Mouse (Mus musculus) adipocyte (in vitro differentiated cells): Measurements from ENCODE around the gene Fam214b.

Experiments
- DNase-seq: peaks from one replicate; pipeline ENCODE4 v3.0.0-alpha.2; 2016; ENCODE audit warnings: low spot score

The Fam214b gene

DNA sequence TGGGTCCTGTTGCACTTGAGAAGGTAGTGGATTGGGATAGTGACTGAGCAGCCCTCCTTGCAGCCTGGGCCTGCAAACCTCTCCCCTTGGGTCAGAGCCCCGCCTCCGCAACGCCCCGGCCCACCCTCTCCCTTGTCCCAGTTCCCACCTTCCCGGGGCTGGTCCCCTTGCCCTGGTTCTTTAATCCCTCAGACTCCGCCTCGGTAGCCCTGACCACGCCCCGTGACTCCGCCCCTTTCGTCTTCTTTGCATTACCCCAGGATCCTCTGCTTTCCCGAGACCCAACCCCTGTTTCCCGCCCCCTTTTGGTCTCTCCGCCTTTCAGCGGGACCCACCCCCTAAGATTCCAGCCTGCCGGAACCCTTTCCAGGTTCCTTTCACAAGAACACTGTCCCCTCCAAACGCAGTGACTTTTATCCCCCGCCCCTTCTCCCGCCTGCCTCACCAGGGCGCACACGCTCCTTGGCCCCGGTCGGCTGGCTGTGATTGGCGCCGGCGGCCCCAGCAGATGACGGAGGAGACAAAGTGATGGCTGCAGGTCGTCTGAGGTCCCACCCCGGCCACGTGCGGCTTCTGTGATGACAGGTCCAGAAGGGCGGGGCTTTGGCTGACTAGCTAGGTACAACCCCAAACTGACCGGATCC, at the start of gene Fam214b:
TSS of gene Fam214b (minus strand) at position 562 of the 644 bp plus-strand sequence.
- peak; percentile 97 for DNase-seq

DNA sequence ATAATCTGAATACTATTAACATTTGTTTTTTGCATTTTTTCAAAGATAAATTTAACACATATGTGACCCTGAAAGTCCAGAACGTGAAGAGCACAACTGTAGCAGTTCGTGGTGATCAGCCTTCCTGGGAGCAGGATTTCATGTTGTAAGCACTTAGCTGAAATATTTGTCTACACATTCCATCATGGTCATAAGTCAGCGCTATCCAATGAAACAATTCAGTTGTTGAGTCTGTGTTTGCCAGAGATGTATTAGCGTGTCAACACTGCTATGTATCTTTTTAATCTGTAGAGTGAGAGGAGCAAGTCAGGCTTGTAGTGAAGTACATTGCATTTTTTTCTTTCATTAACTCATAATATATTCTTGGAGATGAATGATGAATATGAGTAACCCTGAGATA, 45.2 kb upstream of the Fam214b start:
- no peak for DNase-seq

DNA sequence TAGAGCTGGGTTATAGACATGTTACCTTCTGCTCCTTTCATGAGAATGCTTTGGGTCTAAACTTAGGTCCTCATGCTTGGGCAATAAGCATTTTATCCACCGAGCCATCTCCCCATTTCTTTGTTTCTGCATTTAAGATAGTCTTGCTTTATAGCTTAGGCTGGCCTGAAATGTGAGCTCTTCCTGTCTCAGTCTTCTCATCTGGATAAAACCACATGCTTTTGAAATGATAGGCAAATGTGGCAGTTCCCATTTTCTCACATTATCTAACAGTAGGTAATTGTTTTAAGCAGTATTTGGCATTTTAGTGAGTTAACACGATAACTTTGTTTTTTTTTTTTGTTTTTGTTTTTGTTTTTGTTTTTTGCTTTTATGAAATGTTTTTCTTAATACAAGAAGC, 43.9 kb upstream of the Fam214b start:
- DNase-seq, result no peak

DNA sequence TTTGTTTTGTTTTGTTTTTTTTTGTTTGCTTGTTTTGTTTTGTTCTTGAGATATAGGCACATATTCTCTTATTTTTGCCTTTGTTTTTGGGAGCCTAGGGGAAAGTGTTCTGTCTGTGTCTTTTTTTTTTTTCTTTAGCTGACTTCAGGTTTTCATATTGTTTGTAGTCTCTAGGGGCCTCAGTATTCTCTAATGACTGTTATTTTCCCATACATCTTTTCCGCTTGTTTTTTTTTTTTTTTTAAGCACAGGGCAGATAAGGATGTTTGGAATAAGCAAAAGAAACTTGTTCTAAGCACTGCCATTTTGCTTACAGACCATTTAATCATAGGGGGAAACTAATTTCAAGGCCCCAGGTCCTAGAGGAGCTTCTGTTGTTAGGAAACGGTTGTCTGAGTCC, 36.4 kb upstream of the Fam214b start:
- no peak for DNase-seq

DNA sequence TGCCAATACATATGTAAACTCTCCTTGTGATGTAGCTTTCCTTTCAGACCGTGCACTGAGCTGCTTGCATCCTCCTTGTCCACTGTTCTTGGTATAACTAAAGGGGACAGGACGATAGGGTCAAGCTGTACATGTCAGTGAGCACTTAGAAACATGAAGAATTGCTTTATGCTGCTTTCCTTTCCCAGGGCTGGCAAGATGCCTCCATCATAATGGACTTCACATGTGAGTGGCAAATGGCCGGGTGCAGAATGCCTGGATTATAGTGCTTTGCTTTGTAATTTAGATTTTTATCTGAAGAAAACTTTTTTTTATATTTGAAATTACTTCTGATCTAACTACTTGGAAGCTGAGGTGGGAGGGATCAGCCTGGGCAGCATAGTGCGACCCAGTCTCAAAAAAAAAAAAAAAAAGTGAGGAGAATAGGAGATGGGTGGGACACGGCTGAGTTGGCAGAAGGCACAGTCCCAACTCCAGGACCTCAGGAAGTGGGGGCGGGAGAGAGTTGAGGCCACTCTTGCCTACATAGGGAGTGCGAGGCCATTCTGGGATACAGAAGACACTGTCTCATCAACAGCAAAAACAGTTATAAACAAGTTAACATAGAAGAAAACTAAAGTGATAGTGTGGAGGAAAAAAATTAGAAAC, 32.2 kb upstream of the Fam214b start:
- DNase-seq, result peak; percentile 20

DNA sequence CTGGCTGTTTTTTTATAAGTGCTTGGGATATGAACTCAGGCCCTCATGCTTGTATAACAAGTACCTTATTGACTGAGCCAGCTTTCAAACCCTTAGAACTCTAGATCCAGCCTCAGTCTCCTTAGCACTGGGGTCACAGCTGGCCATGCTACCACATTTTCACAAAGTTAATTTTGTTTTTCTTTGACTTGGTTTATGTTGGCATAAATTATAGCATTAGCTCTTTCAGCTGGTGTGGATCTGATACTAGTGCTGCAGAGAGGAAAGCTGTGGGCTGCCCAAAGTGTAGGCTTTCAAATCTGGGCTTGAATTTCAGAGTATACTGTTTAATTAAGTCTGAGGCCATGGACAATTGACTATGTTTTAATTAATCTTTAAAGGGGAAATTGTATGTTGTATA, 28.9 kb upstream of the Fam214b start:
- DNase-seq, result no peak

DNA sequence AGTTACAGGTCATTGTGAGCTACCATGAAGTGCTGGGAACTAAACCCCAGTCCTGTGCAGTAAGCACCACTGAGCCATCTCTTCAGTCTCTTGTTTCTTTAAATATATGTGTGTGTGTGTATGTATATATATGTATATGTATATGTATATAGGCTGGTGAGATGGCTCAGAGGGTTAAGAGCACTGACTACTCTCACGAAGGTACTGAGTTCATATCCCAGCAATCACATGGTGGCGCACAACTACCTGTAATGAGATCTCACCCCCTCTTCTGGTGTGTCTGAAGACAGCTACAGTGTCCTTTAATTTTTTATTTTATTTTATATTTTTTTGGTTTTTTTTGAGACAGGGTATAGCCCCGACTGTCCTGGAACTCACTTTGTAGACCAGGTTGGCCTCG, 19.5 kb upstream of the Fam214b start:
- DNase-seq, result no peak

DNA sequence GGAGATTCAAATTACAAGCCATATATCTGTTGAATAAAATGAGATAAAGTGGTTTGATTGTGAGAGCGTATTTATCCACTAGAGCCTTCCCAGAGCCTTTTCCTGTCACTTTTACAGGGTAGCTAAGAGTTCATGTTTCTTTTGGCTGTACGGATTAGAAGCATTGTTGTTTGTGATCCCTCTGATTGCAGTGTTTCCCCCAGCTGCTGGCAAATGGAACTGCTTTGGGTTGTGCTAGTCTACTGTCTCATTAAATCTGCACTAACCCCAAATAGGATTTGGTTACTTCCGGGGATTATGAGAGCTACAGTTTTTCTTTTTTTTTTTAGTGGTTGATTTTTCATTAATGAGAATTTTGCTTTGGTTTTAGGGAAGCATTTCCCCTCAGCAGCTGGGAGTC, 14.3 kb upstream of the Fam214b start:
- DNase-seq, result no peak

DNA sequence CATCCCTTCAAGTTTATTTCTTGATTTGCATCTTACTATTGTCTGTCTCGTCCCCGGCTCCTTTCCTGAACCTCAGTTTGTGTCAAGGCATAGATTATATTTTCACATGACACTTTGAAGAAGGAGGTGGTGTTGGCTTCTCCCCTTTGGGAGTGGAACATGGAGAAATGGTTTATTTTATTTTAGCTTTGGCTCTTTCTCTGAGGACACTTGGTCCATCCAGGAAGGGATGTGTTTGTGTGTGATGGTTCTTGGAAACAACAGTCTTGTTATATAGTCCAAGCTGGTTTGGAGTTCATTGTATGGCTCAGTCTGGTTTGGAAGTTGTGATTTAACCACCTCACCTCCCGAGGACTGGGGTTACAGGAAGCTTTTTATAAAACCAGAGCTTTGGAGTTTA, 13.7 kb upstream of the Fam214b start:
- no peak for DNase-seq

DNA sequence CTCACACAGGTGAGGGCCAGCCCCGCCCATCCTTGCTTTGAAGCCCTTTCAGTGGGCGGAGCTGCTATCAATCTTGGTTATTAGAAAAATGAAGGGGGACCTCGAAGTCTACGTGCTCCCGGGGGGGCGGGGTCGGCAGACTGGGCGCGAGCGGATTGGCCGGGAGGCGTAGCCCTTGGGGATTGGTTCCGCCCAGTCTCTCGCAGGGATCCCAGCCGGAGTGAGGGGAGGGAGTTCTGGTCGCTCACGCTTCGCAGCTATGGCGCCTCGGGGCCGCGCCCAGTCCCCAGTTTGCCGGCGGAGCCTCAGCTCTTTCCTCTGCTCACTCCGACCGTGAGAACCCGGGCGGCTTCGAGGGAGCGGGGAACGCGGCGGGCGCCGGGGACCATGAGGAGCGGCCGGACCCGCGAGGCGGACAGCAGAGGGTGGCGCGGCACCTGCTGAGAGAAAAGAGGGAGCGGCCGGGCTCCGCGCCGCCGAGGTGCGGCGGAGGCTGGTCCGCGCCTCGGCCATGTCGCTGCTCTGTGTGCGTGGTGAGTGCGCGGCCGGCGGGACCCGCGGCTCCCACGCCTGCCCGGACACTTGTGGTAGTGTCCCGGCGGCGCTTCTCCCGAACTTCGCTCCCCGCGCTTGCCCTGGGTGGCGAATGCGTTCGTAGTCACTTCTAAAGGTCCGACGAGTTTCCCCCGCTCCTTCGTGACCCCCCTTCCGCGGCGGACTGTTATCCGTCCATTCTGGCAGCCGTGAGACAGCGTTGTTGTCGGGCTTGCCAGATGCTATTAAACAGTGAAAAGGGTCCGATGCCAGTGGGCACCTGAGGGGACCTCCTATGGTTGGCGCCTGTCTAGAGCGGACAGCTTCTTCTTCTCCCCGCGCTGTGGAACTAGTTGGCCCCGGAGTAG, 13.0 kb upstream of the Fam214b start, which contains the start of gene Unc13b:
TSS of gene Unc13b (plus strand) at position 201 of the 902 bp plus-strand sequence.
- no peak for DNase-seq

DNA sequence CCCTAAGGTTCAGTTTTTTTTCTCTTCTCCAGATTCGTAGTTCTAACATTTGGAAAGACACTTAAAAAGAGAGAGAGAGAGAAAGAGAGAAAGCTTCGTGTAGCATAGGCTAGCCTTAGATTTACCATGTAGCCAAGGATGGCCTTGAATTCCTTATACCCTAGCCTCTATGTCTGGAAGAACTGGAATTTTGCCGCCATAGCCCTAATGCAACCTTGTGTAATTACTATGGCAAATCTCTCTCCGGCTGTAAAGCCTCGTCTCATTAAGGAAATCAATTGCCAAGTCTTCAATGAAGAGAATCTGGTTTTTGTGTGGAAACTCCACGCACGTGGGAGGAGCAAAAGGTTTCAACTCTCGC, 12.4 kb upstream of the Fam214b start:
- DNase-seq, result no peak

DNA sequence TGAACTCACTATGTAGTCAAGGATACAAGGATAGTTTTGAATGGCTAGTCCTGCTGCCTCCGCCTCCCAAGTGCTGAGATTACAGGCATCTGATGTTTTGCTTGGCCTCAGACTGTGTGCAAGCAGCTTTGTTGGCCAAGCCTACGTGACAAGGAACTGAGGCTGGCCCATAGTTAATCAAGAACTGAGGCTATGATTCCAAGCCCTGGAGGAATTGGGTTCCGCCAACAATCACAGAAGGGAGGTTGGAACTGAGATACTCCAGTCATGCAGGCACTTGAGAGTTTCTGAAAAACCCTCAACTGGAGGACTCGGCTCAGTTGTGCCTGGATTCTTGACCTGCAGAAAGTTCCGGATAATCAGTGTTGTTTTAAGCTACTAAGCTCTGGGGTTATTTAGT, 11.6 kb upstream of the Fam214b start:
- no peak for DNase-seq

DNA sequence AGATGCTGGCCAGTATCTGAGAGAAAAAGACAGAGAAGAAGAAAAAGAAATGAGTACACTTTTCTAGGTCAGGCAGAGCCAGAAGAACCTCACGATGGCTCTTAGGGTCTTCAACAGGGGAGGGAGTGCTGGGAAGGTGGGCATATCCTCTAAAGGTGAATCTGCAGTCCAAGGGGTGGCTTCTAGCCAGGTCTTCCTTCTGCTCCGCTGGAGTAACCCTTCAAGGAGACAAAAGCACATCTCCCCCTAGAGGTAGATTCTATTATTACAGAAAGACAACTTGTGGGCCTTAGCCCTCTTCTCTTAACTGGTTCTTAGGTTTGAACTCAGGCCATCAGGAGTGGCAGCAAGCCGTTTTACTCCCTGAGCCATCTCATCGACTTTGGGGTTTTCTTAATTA, 6.6 kb upstream of the Fam214b start:
- DNase-seq, result peak; percentile 78

DNA sequence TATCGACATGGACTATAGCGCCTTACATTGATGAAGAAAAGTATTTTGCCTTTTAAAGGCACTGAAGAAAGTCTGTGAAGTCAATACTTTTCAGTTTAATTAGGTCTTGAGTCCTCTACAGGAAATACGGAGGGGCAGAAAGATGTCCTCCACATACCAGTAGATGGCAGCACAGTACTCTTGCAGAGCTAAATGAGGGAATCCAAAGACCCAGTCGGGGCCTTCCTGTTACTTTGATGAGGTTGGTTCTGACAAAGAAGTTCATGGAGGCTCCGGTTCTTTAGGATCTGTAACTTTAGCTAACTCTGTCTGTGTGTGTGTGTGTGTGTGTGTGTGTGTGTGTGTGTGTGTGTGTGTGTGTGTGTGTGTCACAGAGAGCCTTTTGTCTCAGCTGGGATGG, 1.2 kb upstream of the Fam214b start:
- peak; percentile 90 for DNase-seq

DNA sequence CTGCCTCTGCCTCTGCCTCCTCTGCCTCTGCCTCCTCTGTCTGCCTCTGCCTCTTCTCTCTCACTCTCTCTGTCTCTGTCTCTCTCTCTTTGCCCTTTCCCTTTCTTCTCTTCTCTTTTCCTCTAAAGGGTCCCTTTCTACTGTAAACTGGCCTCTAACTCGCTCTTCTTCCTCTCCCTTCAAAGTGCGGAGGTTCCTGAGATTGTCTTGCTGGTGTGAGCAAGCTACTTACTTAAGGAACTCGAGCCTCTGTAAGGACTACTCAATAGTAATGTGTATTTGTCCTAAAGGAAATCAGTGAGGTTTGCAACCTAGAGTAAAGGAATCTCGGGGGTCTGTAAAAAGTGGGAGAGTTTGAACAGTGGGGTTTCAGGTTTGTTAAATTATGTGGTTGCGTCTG, 587 bp upstream of the Fam214b start:
- DNase-seq, result peak; percentile 52

DNA sequence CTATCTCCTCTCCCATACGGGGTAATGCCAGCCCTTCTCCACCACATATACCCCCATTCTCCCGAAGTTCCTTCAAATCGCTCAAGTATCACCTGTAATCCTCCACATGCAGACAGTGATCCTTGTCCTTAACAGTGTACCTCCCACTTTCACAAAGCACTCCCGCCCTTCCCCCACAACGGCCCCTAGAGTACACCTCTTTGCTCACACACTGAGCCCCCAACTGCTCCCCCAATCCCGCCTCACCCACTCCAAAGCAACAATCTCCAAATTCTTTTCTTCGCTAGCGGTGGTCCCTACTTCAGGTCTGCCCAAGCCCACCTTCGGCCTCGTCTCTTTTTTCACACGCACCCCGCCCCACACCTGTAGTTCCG, 748 bp downstream of the Fam214b start:
- no peak for DNase-seq

DNA sequence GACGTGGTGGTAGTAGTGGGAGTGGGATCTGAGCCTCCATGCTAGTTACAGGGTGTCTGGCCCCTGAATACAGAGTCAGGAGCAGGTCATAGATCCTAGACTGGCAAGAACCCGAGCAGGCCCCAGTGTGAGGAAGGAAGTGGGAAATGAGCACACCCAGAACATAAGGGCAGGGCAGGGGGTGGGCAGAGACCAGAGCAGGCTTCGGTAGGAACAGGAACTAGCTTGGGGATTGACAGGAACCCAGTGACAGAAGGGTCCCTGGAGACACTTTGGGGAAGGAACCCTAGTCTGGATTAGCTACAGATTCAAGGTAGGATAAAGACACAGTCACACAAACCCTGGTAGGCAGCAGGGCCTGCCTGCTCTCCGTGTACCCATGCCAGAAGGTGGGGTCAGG, 1.3 kb downstream of the Fam214b start:
- DNase-seq, result peak; percentile 48

DNA sequence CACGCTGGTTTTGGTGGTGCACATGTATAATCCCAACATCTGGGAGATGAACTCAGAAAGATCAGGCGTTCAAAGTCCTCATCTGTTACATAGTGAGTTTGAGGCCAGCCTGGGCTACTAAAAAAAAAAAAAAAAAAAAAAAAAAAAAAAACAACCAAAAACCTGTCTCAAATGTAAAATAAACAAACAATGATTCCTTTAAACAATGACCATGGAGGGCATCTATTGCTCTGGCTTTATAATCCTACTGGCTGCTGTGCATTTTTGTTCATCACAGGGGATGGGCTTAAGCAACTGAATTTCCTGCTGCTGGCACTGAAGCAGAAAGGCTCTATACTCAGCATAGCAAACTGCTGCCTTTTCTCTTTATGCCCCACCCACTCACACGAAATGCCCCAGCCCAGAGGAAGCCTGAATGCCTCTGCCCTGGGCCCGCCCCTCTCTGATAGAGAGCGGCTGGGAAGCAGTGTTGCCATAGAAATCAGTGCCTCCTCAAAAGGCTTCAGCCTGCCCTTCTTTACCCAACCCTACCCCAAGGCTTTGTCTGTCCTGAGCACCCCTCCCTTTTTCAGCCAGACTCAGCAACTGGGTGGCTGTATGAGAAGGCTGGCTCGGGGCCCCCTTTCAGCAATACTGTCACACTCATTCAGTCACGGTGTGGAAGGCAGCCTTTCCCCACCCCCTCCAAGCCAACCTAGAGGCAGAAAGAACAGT, 2.2 kb downstream of the Fam214b start:
- DNase-seq, result peak; percentile 78

DNA sequence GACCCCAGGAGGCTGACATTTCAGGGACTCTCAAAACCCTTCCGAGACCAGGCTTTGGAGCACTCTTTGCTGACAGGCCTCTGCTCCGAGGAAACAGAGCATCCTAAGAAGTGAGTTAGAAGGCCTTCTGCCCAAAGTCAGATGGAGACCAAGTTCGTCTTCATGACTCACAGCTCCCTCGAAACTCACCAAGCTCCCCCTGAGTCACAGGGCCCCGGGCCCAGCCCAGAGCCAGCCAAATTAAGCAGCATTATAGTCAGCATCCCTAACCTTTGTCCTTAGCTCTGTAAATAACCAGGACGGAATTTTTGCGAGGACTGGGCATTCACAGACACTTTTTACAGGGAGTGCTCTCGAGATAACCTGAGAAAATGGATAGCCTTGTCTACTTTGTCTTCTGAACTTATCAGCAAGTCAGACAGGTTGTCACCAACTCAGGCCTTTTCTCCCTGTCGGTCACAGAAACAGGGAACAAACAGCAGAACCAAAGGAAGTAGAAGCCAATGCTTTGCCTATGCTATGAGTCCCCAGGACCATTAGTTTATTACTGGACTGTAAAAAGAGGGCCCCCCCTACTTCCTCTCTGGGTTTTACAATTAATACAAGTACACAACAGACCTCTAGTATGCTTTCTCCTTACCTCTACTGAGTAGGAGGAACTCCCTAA, 5.0 kb downstream of the Fam214b start:
- DNase-seq, result peak; percentile 38

DNA sequence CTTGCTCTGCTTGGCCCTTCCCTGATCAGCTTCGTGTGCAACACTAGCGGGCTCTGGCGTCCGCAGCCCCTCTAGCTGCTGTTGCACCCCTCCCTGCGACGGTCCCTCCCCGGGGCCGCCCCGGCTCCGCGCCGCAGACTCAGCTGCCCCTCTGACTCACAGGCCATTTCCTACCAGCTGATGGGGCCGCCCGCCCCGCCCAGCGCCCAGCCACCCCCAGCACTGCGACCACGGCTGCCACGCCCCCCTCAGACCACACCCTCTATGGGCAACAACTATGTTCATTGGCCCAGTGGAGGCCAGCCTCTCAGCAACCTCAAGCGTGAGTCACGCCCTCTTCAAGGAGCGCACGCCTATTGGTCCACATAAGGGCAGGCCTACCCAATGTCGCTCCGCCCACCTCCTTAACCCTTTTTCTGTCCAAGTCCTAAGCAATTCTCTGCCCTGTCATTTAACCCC, 5.9 kb downstream of the Fam214b start:
- peak; percentile 98 for DNase-seq

DNA sequence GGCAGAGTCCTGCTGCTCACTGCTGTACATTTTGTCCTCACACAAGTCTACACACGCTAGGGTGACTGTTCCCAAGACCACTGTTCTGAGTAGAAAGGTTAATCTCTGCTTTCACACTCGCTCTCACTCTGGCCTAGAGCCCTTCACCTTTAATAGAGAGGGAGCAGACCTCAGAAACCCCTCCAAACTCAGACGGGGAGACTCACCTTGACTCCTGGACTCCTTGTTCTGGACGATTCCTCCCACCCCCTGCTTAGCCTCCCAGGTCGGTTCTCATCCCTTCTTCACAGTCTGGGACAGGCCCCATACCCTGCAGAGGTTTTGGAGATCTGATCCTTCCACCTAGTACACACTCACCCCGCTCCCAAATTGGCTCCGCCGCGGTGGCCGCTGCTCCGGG, 6.4 kb downstream of the Fam214b start:
- peak; percentile 34 for DNase-seq
